Mouse (Mus musculus) spleen, postnatal 10 days (tissue): ENCODE measurements around the gene Pea15a.
A peak's percentile ranks its signal among the peaks of the same experiment; 100 is the strongest.
"Not testable (repeated sequence)": the region's sequence is repeated elsewhere in the genome, so short reads cannot be mapped to it uniquely, and the experiment has no call there.

Experiments
- DNase-seq, 2 experiments: peaks; one replicate each; pipeline ENCODE4 v3.0.0; 2021 to 2022; ENCODE audit warnings: low spot score in 2 of 2

Gene Pea15a

DNA sequence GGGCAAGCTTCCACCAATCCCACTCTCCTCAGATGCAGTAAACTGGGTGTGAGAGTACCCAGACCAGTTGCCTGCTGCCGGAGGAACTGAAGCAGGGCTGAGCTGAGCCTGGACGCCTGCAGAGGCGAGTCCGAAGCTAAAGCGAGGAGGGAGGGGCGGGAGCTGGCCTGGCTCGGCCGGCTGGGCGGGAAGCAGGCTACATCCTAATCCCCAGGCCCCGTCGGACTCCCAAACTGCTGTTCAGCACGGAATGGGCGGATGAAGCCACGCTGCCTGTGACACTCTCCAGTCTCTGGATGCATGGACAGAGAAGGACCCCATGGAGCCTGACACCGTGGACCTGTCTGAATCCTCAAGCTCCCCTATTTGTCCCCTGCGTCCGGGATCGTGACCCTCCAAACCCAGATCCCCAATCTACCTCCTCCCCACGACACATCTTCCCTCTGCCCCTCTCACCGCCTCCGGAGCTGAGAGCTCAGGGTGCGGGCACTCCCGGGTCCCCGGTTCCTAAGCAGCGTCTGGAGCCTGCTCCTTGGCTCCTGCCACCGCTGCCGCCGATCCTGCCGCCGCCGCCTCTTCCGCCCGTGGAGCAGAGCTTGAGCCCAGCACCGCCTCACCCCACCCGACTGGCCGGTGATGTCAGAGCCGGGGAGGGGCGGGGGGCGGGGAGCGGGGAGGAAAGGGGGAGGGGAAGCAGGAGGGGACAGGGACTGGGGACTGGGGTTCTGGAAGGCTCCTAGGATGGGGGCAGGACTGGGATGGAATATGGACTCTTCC, at the start of gene Pea15a:
TSS of gene Pea15a (minus strand) at position 664 of the 777 bp plus-strand sequence.
- peak; percentile 30 to 62 for DNase-seq

DNA sequence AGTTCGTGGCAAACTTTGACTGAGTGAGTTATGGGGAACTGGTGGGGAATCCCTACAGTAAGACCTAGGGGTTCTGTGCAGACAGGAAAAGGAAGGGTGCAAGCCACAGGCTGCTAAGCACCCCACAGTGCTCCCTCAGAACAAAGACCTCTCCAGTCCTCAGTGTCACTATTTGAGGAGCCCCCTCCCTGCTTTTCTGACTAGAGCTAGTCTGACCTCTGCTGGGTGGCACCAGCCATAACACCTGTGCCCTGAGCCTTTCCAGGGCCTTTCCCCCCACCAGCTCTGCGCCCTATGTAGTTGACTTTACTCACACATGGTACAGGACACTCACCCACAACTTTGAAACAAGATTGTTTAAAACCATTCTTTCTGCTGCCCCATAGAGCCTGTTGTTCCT, 41.1 kb upstream of the Pea15a start:
- DNase-seq, result peak in 1 of 2 experiments; percentile 37

DNA sequence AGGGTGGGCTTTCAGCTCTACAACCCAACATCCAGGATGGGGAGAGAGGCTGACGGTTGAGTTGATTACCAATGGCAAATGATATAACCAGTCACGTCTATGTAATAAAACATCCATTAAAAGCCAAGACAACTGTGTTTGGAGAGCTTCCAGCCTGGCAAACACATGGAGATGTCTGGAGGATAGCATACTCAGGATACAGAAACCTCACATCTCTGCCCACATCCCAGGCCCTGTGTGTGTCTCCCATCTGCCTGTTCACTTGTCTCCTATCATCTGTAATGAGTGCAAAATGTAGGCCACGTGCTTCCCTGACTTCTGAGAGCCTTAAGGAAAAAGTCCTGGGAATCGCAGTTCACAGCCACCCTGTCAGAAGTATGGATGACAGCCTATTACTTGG, 40.6 kb upstream of the Pea15a start:
- DNase-seq, result no peak

DNA sequence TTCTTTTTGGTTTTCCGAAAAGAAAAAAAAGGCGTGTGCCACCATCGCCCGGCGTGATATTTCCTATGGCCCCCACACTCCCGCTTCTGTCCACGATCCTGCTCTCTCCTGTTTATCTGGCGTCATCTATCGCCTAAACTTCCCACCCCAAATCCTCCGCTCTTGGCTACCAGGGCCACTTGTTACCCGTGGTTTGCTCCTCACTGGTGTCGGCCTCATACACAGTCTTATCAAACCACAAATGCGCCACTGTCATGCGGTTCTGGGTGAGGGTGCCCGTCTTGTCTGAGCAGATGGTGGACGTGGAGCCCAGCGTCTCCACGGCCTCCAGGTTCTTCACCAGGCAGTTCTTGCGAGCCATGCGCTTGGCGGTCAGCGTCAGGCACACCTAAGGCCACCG, 38.0 kb upstream of the Pea15a start:
- not testable (repeated sequence) for DNase-seq

DNA sequence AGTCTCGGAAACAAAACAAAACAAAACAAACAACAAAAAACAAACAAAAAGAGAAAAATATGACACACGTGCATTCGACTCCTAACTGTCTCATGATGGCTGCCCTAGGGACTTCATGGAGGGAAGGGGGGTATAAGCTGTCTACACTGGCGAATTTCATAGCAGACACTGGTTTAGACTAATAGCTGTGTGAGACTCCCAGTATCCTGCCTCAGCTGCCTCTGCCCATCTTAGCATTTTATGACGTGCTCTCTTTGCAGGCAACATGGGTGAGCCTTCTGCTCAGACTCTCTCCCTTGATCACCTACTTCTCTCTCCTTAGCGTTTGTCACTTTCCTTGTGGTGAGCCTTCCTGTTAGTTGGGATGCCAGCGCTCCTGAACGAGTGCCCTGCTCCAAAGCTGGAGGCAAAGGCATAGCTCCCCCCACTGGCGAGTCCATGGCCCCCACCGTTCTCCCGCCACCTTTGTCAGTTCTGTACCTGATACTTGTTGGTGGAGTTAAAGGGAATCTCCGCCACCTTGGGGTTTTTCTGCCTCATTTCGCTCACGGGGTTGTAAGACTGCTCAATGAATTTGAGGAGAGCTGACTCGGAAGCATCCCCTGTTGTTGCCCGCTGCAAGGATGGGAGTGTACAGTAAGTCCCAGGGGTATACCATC, 37.1 kb upstream of the Pea15a start:
- DNase-seq, result no peak

DNA sequence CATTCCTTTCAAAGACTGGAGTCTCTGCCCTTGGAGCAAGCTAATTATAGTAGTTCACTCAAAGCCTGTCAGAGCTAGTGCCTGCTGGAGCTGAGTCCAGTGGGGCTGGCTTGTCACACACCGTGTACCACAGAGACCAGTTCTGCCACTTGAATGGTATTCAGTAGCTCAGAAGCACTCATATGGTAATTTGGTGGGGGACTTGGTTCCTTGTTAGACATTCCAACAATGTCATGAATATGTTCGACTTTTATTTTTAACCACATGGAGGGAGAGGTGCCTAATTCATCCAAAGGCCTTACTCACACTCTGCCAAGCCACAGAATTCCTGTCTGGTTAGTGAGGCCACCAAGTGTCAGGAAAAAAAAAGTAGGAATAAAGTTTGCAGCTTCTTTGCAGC, 35.8 kb upstream of the Pea15a start:
- no peak for DNase-seq

DNA sequence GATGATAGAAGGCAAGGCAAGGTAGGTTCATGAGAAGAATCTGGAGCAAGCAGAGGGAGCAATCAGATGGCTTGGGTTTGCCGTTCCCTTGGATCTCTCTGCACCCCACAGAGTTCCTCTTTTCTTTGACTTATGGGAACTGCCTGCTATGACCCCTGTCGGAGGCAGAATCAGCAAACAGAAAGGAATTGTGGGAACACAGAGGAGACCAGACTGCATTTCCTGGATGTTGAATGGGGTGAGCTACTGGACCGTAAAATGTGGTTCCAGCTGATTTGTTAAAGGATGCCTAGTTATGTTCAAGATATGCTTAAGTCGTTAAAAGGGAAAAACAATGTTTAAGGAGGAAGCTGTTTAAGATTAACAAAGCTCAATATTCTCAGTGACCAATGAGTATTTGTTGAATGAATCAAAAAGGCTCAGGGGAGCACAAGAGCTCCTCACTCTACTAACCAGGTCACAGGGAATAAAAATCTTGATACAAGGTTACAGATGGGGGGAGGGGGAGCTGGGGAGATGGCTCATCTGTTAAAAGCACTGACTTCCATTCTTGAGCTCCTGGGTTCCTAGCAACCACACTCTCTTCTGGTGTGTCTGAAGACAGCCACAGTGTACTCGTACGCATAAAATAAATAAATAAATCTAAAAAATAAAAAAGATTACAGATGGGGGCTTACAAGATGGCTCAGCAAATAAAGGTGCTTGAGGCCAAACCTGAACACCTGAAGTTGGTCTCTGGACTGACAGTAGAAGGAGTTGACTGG, 34.5 kb upstream of the Pea15a start:
- DNase-seq, result no peak

DNA sequence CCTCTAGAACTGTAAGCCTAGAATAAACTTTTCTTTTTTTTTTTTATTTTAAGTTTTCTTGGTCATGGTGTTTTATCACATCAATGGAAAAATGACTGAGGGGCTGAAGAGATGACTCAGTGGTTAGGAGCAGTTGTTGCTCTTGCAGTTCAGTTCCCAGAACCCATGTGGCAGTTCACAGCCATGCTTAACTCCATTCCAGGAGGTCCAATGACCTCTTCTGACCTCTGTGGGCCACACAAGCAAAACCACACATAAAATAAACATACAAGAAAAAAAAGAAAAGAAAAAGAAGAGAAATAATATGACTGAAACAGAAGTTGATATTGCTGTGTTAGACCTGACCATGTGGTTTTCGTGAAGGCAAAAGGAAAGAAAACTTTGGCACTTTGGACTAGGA, 22.6 kb upstream of the Pea15a start:
- DNase-seq, result no peak

DNA sequence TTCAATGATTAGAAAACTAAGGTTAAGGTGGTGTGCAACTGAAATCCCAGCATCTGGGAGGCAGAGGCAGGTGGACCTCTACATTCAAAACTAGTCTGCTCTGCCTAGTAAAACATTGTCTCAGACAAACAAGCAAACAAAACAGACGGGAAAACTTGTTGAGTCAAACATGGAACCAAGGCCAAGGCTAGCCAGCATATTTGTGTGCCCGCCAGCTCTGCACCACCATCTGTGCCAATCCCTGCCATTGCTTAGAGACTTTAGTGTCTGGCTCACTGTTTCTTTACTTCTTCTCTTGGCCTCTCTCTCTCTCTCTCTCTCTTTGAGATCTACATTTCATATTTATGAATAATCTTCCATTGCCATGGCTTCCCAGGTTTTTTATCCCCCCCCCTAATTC, 21.6 kb upstream of the Pea15a start:
- DNase-seq, result no peak

DNA sequence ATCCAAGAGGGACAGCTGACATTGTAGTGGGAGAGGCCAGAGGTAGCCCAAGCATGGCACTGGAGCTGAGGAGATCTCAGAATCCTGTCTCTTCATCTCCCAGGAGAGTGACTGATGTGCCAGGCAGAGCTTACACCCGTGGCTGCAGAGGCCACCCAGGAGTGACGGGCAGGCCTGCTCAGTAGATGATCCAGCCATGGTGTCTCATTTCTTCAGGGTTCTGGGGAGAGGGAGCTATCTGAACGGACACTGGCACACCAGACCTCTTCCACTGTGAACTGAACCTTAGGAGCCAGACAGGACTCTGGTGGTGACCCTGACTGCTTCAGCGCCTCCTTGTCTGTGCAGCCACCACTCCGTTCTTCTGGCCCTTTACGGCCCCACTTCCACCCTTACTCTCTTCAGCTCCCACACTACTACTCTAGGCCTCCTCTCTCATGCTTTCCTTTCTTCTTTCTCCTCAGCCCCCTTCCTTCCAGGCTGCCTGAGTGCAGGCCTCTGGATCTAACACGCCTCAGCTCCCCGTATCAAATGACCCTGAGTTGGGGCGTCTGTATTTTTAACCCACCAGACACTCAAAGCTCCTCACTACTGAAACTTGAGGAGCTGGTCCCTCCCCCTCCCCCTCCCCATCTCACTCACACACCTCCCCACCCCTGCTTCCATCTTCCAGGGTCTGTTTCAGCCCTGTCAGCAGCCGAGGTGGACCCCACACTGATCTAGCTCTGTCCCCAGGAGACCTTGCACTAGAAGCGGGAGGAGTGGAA, 14.9 kb upstream of the Pea15a start:
- no peak for DNase-seq

DNA sequence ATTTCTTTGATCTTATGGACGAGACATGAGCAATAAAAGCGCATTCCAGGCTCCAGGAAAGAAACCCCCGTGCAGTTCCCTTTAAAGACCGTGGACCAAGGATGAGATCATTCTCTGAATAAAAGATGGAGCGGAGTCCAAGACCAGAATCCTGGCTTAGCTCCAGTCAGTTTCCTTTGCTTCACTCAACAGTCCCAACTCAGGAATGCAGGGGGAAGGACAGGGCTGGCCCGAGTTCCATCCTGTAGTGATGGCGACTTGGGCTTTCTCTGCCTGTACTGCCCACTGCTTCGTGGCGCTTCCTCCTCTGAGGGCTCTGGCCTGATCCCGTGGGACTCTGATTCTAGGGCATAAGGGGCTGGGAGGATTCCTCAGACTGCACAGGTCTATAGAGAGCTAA, 13.8 kb upstream of the Pea15a start:
- DNase-seq, result no peak

DNA sequence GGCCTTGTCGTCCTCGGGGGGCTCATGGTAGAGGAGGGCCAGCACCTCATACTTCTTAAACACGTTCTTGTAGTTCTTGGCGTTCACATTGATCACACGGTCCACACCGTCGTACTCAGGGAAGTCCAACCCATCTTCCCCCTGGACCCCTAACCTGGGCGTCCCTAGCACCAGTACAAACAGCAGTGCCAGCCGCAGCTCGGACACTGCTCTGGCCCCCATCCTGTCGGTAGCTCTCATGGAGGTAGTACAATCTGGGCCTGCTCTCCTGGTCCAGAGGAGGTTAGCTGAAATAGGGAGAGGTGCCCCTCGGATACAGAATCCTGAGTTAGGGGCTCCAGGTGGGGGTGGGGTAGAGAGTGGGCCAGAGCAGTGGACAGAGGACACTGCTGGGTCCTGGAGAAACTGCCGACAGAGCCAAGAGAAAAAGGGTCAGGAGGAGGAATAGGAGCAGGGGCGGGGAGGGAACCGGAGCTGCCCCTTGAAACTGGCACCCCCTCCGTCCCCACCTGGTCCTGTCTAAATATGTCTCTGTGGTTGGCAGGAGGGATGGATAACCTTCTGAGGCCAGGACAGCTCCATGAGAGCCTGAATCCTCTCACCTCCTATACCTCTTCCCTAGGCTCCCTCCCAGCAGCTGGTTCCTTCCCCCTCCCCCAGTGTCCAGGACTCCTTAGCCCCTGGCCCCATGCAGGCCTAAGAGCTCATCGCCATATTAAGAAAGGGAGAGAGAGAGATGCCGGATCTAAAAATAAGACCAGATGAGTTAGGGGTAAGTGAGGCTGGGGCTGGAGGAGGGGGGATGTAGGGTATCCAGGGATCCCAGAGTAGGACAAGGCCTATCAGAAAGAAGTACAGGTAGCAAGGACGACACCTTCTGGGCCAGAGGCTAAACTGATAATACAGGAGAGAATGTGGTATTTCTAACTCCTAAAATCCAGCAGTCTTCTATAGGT, 13.1 kb upstream of the Pea15a start, which contains the start of gene Casq1:
TSS of gene Casq1 (minus strand) at position 418 of the 956 bp plus-strand sequence.
- no peak for DNase-seq

DNA sequence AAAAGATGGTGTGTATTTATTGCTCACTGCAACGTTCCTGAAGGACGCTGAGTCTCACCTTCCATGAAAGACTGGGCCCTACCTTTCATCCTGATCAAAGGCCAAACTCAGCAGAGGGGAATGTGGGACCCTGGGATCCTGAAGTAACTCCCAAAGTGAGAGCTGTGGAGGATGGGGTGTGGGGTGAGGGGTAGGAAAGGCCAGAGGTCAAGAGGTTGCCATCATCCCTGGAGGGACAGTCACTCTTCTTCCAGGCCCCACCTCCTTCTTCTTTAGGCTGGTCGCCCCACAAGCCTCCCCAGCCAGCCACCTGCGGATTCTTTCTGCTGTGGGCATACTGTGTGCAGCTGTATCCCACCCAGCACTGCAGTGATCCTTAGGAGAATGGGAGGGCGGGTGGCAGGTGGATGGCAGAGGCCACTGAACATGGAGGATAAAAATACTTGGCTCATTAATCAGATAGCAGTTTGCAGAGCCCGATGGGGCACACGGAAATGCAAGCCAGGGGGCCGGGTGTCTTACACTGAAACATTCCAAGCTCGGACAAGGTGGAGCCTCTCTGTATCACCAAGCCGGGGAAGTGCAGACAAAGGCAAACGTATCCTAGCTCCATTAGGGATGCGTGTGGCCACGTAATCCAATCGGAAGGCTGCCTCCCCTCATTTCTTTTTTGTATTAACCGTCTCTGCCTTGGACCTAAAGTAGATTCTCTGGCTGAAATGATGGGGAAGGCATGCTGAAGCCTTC, 11.7 kb upstream of the Pea15a start:
- no peak for DNase-seq

DNA sequence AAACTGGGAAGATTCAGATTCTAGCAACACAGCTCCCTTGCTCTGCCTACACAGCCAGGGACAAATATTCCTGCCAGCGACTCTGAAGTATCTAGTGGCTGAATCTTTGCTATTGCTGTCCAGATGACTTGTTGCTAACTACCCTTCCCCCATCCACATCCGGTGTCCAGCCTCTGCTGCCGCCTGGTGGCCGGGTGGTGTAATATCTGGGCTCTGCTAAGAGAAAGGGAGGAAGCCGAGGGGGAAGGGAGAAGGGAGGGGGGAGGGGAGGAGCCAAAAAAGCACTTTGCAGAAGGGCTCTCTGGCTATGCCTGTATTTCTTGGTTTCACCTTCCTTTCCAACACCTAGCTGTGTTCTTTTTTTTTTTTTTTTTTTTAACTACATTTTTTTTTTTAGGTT, 10.5 kb upstream of the Pea15a start:
- DNase-seq, result peak; percentile 81 to 90

DNA sequence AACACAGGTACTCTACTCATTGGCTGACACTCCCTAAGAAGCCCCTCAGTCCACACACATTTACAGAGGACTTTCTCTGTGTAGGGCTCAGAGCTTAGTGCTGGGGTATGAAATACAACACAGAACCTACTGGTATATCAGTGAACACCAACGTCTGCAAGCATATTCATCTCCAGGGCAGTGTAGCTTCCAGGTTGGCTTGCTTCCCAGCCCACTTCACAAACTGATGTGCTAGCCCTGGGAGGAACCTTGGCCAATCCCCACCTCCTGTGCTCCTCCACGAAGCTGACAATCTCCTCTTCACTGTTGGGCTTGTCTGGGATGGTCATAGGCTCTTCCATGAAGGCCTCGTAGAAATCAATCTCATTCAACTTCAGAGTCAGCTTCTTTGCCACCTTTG, 8.1 kb upstream of the Pea15a start:
- no peak for DNase-seq

DNA sequence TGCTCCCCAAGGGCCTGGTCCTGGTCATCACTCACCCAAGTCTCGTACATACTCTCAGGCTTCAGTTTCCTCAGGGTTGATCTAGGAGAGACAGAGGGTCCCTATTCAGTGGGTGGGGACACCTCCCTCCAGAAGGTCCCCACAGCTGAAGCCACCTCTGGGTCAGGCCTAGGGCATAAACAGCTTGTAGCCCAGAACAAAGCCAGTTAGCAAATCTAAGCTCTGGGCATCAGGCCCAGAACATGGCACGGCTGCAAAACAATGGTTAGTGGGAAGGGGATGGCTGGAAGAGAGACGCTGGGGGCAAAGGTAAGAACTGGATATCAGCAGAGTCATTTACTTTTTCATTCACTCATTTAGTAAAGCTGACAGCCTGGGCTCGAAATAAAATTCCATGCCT, 7.2 kb upstream of the Pea15a start:
- no peak for DNase-seq

DNA sequence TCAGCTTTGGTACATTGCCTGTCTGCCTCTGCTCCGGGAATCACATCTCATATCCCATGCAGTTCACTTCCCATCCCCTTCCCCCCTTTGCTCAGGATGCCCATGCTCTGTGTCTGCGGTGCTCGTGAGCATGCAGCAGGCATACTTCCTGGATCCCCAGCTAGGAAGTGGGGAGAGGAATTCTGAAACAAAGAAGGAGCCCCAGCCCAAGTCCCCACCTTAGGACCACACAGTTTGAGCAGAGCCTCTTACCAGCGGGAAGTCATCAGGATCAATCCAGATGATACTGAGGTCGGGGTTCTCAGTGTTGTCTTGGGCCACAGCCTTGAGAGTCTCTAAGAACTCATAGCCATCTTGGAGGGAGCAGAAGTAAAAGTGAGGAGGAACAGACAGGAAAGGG, 6.2 kb upstream of the Pea15a start:
- DNase-seq, result no peak

DNA sequence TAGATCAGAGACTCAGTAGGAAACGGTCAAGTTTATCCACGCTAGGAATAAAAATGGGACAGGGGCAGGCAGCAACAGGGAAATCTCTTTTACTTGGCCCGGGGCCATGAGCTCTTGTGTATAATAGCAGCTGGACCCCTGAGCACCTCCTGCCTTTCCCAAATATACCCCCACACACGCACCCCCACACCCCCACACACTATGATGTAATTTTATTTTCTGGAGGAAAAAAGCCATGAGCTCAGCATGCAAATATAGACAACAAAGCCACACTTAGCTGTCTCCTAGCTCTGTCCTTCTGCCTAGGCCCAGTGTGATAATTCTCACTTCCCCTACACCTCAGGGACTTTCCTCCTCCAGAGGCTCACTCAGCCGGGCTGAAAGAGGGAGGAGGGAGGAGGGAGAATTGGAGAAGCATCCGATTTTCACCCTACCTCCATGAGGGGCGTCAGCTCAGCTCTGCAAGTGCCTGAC, 544 bp upstream of the Pea15a start:
- no peak for DNase-seq

DNA sequence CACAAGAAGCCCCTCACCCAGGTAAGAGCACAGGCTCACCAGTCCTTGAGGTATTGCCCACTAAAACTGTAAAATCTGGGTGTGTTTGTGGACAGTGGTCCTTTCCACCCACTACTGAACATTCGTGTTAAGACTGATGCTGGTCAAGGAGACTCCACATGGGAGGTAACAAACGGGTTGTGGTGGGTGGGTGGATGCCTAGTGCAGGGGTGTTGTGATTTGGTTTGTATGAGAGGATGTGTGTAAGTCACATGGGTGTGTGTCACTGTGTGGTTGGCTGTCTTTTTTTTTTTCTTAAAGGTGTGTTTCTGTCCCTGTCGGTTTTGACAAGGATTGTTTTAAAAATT, 890 bp downstream of the Pea15a start:
- no peak for DNase-seq
